Mouse (Mus musculus): ENCODE data around the gene Ifna11. TPM values are rescaled to one million over a fixed set of nuclear protein-coding genes. Genes with fewer than 3 reads are reported as not detected.
"Not testable (repeated sequence)": the region's sequence is repeated elsewhere in the genome, so short reads cannot be mapped to it uniquely, and the experiment has no call there.

Gene Ifna11
- polyA plus RNA-seq, 1 experiment, result not detected

DNA sequence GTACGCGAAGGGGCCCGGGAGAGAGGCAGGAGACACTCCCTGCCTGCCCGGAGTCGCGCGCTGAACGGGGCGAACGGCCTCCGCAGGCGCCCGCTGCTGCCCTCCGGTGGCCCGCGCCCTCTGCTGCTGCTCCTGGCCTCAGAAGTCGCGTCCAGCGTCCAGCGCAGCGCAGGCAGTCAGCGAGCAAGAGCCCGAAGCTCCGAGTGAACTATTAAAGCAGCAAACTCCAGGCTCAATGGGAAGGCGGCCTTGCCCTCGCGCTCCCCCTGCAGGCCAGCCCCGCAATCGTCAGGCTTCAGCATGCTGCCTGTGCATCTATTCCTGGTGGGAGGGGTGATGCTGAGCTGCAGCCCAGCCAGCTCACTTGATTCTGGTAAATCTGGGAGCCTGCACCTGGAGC lies 16.8 kb upstream of the Ifna11 start, which contains the start of gene Gm13287:
Gm13287 (plus strand) TSS at position 301 of the 400 bp plus-strand sequence.
- H3K27ac ChIP-seq (ENCODE audit: control insufficient read depth, insufficient read depth, low read depth, low read length, poor library complexity); H3K4me3 ChIP-seq (replicated peaks; ENCODE audit: control insufficient read depth, low read depth, low read length); H3K4me1 ChIP-seq (ENCODE audit: control insufficient read depth, insufficient read depth, low read length): not testable (repeated sequence)
- no CpG with 5 or more reads among the region's 29 CpGs for WGBS

DNA sequence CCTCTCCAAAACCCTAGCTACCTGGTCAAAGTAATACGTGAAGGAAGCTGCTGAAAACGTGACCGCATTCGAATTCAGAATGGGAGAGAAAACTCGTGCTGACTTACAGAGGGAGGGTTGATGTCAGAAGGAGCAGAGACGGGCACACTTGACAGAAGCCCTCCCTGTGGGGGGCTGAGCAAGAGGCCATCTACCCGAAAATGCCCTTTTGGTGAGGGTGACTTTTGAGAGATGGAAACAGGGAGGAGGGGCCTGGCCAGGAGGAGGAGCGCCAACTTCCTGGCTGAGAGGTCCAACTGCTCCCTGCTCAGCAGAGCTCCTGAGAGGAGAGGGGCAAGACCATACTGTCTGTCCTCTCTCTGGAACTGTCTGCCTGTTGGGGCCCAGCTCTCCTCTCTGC lies 14.5 kb upstream of the Ifna11 start, which contains the start of gene Gm13288:
Gm13288 (plus strand) TSS at position 301 of the 400 bp plus-strand sequence.
- H3K4me3 ChIP-seq (replicated peaks; ENCODE audit: control insufficient read depth, low read depth, low read length); H3K27ac ChIP-seq (ENCODE audit: control insufficient read depth, insufficient read depth, low read depth, low read length, poor library complexity); H3K4me1 ChIP-seq (ENCODE audit: control insufficient read depth, insufficient read depth, low read length): not testable (repeated sequence)
- no CpG with 5 or more reads among the region's 8 CpGs for WGBS

DNA sequence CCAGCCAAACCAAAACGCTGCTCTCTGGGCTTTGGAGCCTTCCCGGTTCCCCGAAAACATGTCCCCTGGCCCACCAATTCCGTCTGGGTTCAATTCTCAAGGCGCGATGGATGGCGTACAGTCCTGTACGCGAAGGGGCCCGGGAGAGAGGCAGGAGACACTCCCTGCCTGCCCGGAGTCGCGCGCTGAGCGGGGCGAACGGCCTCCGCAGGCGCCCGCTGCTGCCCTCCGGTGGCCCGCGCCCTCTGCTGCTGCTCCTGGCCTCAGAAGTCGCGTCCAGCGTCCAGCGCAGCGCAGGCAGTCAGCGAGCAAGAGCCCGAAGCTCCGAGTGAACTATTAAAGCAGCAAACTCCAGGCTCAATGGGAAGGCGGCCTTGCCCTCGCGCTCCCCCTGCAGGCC lies 14.0 kb upstream of the Ifna11 start:
- WGBS, result no CpG with 5 or more reads among the region's 34 CpGs
- not testable (repeated sequence) for H3K4me3 ChIP-seq (replicated peaks; ENCODE audit: control insufficient read depth, low read depth, low read length); H3K27ac ChIP-seq (ENCODE audit: control insufficient read depth, insufficient read depth, low read depth, low read length, poor library complexity); H3K4me1 ChIP-seq (ENCODE audit: control insufficient read depth, insufficient read depth, low read length)

GRCm38 (mm10) chr4:88815928-88816327 lies 3.8 kb upstream of the Ifna11 start, which contains the start of gene Ifna7:
Gene Ifna7, plus strand, starts transcription at chr4:88816228.
- Histone ChIP-seq H3K4me1 (ENCODE audit: control insufficient read depth, insufficient read depth, low read length) (no peaks in the 10 kb centered on the region), H3K4me3 (replicated peaks; ENCODE audit: control insufficient read depth, low read depth, low read length) (no peak within 1 kb of the TSS), H3K27ac (ENCODE audit: control insufficient read depth, insufficient read depth, low read depth, low read length, poor library complexity) (no peak within 1 kb of the TSS)
- 55% methylated on average over 3 of the region's 3 CpGs for WGBS
- TF ChIP-seq CTCF (IDR thresholded peaks at IDR 0.05; ENCODE audit: control insufficient read depth, insufficient read depth, low read length) (no peak), POLR2A (IDR thresholded peaks at IDR 0.05; ENCODE audit: borderline replicate concordance, control insufficient read depth, low read depth, low read length) (no peak)

DNA sequence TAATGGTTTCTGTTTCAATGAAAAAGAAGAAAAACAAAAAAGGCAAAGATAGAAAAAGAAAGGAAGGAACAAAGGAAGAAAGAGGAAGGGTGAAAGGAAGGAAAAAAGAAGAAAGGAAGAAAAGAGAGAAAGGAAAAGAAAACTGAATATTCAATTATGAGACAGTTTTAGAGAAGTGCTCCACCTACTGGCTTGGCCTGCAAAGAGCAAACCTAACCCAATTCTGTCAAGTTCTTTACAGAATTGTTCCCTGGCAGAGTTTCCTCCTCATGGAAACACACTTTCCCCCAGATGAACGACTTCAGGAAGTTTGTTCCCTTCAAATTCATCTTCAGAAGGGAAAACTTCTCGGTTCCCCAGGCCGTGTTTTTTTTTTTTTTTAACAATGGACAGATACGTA lies 3.2 kb downstream of the Ifna11 start:
- 28% methylated on average over 4 of the region's 4 CpGs for WGBS
- no peak overlapping the region for H3K27ac ChIP-seq (ENCODE audit: control insufficient read depth, insufficient read depth, low read depth, low read length, poor library complexity)
- H3K4me3 ChIP-seq (replicated peaks; ENCODE audit: control insufficient read depth, low read depth, low read length), result no peak overlapping the region
- no peak for TF ChIP-seq CTCF (IDR thresholded peaks at IDR 0.05; ENCODE audit: control insufficient read depth, insufficient read depth, low read length)
- no peak for TF ChIP-seq POLR2A (IDR thresholded peaks at IDR 0.05; ENCODE audit: borderline replicate concordance, control insufficient read depth, low read depth, low read length)
- no peaks in the 10 kb centered on the region for H3K4me1 ChIP-seq (ENCODE audit: control insufficient read depth, insufficient read depth, low read length)

DNA sequence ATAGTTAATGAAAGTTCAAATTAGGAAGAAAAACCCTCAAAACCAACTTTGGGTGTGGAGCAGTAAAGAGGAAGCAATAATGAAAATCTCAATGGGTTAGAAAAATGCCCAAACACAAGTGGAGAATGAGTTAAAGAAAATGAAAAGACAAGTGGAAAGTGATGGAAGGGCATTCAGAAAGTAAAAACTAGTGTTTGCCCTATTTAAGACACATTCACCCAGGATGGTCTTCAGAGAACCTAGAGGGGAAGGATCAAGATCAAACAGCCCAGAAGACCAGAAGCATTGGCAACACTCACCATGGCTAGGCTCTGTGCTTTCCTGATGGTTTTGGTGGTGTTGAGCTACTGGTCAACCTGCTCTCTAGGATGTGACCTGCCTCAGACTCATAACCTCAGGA lies 7.4 kb downstream of the Ifna11 start, which contains the start of gene Ifna6:
Ifna6 (plus strand) TSS at position 301 of the 400 bp plus-strand sequence.
- H3K27ac ChIP-seq (ENCODE audit: control insufficient read depth, insufficient read depth, low read depth, low read length, poor library complexity); H3K4me1 ChIP-seq (ENCODE audit: control insufficient read depth, insufficient read depth, low read length); H3K4me3 ChIP-seq (replicated peaks; ENCODE audit: control insufficient read depth, low read depth, low read length): not testable (repeated sequence)

DNA sequence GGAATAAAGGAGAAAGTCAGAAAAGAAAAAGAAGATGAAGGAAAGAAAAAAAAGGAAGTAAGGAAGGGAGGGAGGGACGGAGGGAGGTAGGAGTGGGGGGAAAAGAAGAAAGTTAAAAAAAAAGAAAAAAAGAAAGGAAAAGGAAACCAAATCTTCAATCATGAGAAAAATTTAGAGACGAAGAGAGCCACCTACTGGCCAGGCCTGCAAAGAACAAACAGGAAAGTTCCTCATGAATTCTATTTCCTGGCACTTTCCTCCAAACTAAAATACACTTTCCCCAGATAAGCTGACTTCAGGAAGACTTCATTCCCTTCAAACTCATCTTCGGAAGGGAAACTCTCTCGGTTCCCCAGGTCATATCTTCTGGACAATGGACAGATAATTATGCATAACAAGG lies 10.8 kb downstream of the Ifna11 start:
- TF ChIP-seq POLR2A (IDR thresholded peaks at IDR 0.05; ENCODE audit: borderline replicate concordance, control insufficient read depth, low read depth, low read length) (no peak), CTCF (IDR thresholded peaks at IDR 0.05; ENCODE audit: control insufficient read depth, insufficient read depth, low read length) (no peak)
- no peaks in the 10 kb centered on the region for H3K4me1 ChIP-seq (ENCODE audit: control insufficient read depth, insufficient read depth, low read length)
- no peak overlapping the region for H3K27ac ChIP-seq (ENCODE audit: control insufficient read depth, insufficient read depth, low read depth, low read length, poor library complexity)
- WGBS, result 26% methylated on average over 4 of the region's 4 CpGs
- H3K4me3 ChIP-seq (replicated peaks; ENCODE audit: control insufficient read depth, low read depth, low read length), result no peak overlapping the region

- not testable (repeated sequence) for H3K4me3 ChIP-seq (replicated peaks; ENCODE audit: control insufficient read depth, low read depth, low read length); H3K27ac ChIP-seq (ENCODE audit: control insufficient read depth, insufficient read depth, low read depth, low read length, poor library complexity); H3K4me1 ChIP-seq (ENCODE audit: control insufficient read depth, insufficient read depth, low read length)
- WGBS, result 81% methylated on average over 1 of the region's 1 CpGs
Measured at GRCm38 (mm10) chr4:88835225-88835624, 15.5 kb downstream of the Ifna11 start, which contains the start of gene Ifna5. Gene Ifna5, plus strand, starts transcription at chr4:88835525.

DNA sequence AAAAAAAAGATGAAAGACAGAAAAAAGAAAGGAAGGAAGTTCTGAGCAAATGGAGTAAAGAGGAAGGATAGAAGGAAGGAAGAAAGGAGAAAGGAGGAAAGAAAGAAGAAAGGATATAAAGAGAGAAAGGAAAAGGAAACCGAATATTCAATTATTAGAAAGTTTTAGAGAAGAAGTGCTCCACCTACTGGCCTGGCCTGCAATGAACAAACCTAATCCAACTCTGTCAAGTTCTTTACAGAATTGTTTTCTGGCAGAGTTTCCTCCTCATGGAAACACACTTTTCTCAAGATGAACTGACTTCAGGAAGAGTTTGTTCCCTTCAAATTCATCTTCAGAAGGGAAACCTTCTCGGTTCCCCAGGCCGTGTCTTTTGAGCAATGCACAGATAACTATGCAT lies 19.1 kb downstream of the Ifna11 start:
- 36% methylated on average over 3 of the region's 3 CpGs for WGBS
- no peaks in the 10 kb centered on the region for H3K4me1 ChIP-seq (ENCODE audit: control insufficient read depth, insufficient read depth, low read length)
- H3K27ac ChIP-seq (ENCODE audit: control insufficient read depth, insufficient read depth, low read depth, low read length, poor library complexity), result no peak overlapping the region
- no peak for TF ChIP-seq POLR2A (IDR thresholded peaks at IDR 0.05; ENCODE audit: borderline replicate concordance, control insufficient read depth, low read depth, low read length)
- no peak for TF ChIP-seq CTCF (IDR thresholded peaks at IDR 0.05; ENCODE audit: control insufficient read depth, insufficient read depth, low read length)
- H3K4me3 ChIP-seq (replicated peaks; ENCODE audit: control insufficient read depth, low read depth, low read length), result no peak overlapping the region

DNA sequence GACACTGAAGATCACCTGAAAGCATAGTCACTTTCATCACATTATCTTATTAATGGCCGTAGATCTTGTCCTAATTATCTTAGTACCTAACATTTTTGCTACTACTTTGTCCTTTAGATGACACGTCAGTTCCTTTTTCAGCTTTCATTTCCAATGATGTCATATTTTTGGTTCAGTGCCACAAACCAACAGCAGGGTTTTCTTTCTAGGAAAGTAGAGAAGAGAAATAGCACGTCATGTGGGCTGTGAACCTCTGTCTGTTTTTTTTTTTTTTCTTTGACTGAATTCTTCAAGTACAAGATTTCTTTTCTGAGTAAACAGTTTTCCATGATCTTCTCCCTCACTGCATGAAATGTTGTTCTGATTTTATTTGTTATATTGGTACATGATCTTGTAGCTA lies 20.3 kb downstream of the Ifna11 start:
- Histone ChIP-seq H3K4me3 (replicated peaks; ENCODE audit: control insufficient read depth, low read depth, low read length) (no peak overlapping the region), H3K27ac (ENCODE audit: control insufficient read depth, insufficient read depth, low read depth, low read length, poor library complexity) (no peak overlapping the region), H3K4me1 (ENCODE audit: control insufficient read depth, insufficient read depth, low read length) (no peaks in the 10 kb centered on the region)
- WGBS, result 30% methylated on average over 3 of the region's 3 CpGs
- TF ChIP-seq POLR2A (IDR thresholded peaks at IDR 0.05; ENCODE audit: borderline replicate concordance, control insufficient read depth, low read depth, low read length) (no peak), CTCF (IDR thresholded peaks at IDR 0.05; ENCODE audit: control insufficient read depth, insufficient read depth, low read length) (no peak)
